Mouse (Mus musculus) hindbrain, postnatal 0 days (tissue): ENCODE measurements around the gene Glis1. TPM values are rescaled to one million over a fixed set of nuclear protein-coding genes. Genes with fewer than 3 reads are reported as not detected.

ENCODE experiments used
- ATAC-seq: fragments of 200-750 bp; cut with Nextera tagmentation; 2 replicates; pipeline ENCODE4 v1.8.0; 2017; ENCODE audit warnings: mild to moderate bottlenecking, moderate TSS enrichment, moderate library complexity
- DNase-seq: peaks from one replicate; pipeline ENCODE4 v3.0.0-alpha.2; 2015; ENCODE audit warnings: low spot score
- H3K27ac ChIP-seq: fragments of 300-500 bp; sonication (generic); 2 replicates; pipeline ENCODE4 v1.5.1; 2014; ENCODE audit warnings: mild to moderate bottlenecking
- H3K27me3 ChIP-seq: fragments of 300-500 bp; sonication (generic); 2 replicates; pipeline ENCODE4 v1.6.1; 2014; ENCODE audit warnings: low read length, mixed read lengths; ENCODE audit not compliant: insufficient read depth
- H3K36me3 ChIP-seq: fragments of 300-500 bp; sonication (generic); 2 replicates; pipeline ENCODE4 v1.6.1; 2014; ENCODE audit warnings: low read length, mixed read lengths; ENCODE audit not compliant: insufficient read depth
- H3K4me1 ChIP-seq: fragments of 300-500 bp; sonication (generic); 2 replicates; pipeline ENCODE4 v1.6.1; 2014; ENCODE audit warnings: antibody characterized with exemption, low read length, mixed read lengths; ENCODE audit not compliant: insufficient read depth
- H3K4me2 ChIP-seq: fragments of 300-500 bp; sonication (generic); 2 replicates; pipeline ENCODE4 v1.6.1; 2014; ENCODE audit warnings: low read depth, mild to moderate bottlenecking, low read length, moderate library complexity, mixed read lengths
- H3K4me3 ChIP-seq: fragments of 300-500 bp; sonication (generic); 2 replicates; pipeline ENCODE4 v1.5.1; 2014; ENCODE audit warnings: low read length
- H3K9ac ChIP-seq: fragments of 300-500 bp; sonication (generic); replicated peaks from 2 replicates; pipeline ENCODE4 v1.6.1; 2014; ENCODE audit warnings: mild to moderate bottlenecking, low read length, moderate library complexity, mixed read lengths
- H3K9me3 ChIP-seq: fragments of 300-500 bp; sonication (generic); 2 replicates; pipeline ENCODE4 v1.6.1; 2016; ENCODE audit warnings: low read length, mixed read lengths
- CTCF ChIP-seq: IDR thresholded peaks from 2 replicates; pipeline ENCODE4 v1.5.1; 2016; ENCODE audit warnings: antibody characterized with exemption, control low read depth, low read depth
- WGBS: fragments of 180-500 bp; shearing (Covaris S2); extraction: QIAGEN DNeasy Blood & Tissue Kit; methylation state at CpG from one replicate; pipeline ENCODE4 v1.1.7; 2014; 5-methylcytosine and 5-hydroxymethylcytosine counted together
- polyA plus RNA-seq: library from polyadenylated mRNA; unstranded; fragments of >200 nt; fragmentation: Nextera tagmentation; extraction: Ambion mirVana; gene quantifications from 2 replicates; pipeline ENCODE4 v1.2.1, GENCODE M21; 2015
- total RNA-seq: library from RNA; depleted of rRNA; stranded (reverse); fragments of >200 nt; gene quantifications from 2 replicates; pipeline ENCODE4 v1.2.3, GENCODE M21; 2014

Gene Glis1
- total and polyA plus RNA-seq, 2 experiments from 2014 or later = 4.1 to 11.9 TPM

GRCm38 (mm10) chr4:107449519-107449918, 15.1 kb downstream of the Glis1 start:
- H3K4me1 ChIP-seq = no peaks in the 10 kb centered on the region
- 78% methylated on average over 13 of the region's 13 CpGs for WGBS
- no peaks in the 10 kb centered on the region for H3K27me3 ChIP-seq
- DNase-seq = no peak
- H3K36me3 ChIP-seq = no peaks in the 10 kb centered on the region
- no peak for TF ChIP-seq CTCF
- no peak overlapping the region for H3K27ac ChIP-seq
- ATAC-seq = no peak
- H3K9ac ChIP-seq = no peak overlapping the region
- H3K4me3 ChIP-seq = no peak overlapping the region
- no peak overlapping the region for H3K4me2 ChIP-seq
- 0 out of 2 replicates have a peak, but pooled peaks cover 3% of the 10 kb centered on the region for H3K9me3 ChIP-seq

GRCm38 (mm10) chr4:107452266-107453015, 18.1 kb downstream of the Glis1 start:
- Histone ChIP-seq H3K27ac (no peak overlapping the region), H3K9me3 (no peaks in the 10 kb centered on the region), H3K4me3 (no peak overlapping the region), H3K9ac (no peak overlapping the region), H3K4me1 (no peaks in the 10 kb centered on the region), H3K27me3 (no peaks in the 10 kb centered on the region; the same call in 1 of the 2 replicates), H3K36me3 (no peaks in the 10 kb centered on the region), H3K4me2 (no peak overlapping the region)
- TF ChIP-seq CTCF = no peak; the same call in 1 of the 2 replicates
- DNase-seq (no peak), ATAC-seq (no peak)
- 77% methylated on average over 18 of the region's 18 CpGs for WGBS

GRCm38 (mm10) chr4:107453141-107453984, 19.0 kb downstream of the Glis1 start:
- ATAC-seq (peak; percentile 84), DNase-seq (peak; percentile 95)
- Histone ChIP-seq H3K9me3 (no peaks in the 10 kb centered on the region), H3K4me1 (no peaks in the 10 kb centered on the region), H3K9ac (no peak overlapping the region), H3K27ac (peak overlapping the region; percentile 32; the same call in 1 of the 2 replicates), H3K4me3 (no peak overlapping the region), H3K4me2 (no peak overlapping the region), H3K36me3 (no peaks in the 10 kb centered on the region), H3K27me3 (no peaks in the 10 kb centered on the region; the same call in 1 of the 2 replicates)
- WGBS = 56% methylated on average over 16 of the region's 16 CpGs
- TF ChIP-seq CTCF = peak; percentile 98

GRCm38 (mm10) chr4:107457602-107458001, 23.2 kb downstream of the Glis1 start:
- Histone ChIP-seq H3K27me3 (no peaks in the 10 kb centered on the region; the same call in 1 of the 2 replicates), H3K27ac (no peak overlapping the region), H3K4me1 (no peaks in the 10 kb centered on the region), H3K4me3 (no peak overlapping the region), H3K9ac (no peak overlapping the region), H3K4me2 (no peak overlapping the region), H3K36me3 (no peaks in the 10 kb centered on the region), H3K9me3 (no peaks in the 10 kb centered on the region)
- ATAC-seq = no peak
- 64% methylated on average over 12 of the region's 12 CpGs for WGBS
- DNase-seq = no peak
- no peak for TF ChIP-seq CTCF

GRCm38 (mm10) chr4:107458907-107459306, 24.5 kb downstream of the Glis1 start:
- no peaks in the 10 kb centered on the region; the same call in 1 of the 2 replicates for H3K27me3 ChIP-seq
- H3K9ac ChIP-seq = no peak overlapping the region
- DNase-seq = no peak
- no peak overlapping the region for H3K4me3 ChIP-seq
- no peak overlapping the region for H3K4me2 ChIP-seq
- no peaks in the 10 kb centered on the region for H3K36me3 ChIP-seq
- no peaks in the 10 kb centered on the region for H3K9me3 ChIP-seq
- TF ChIP-seq CTCF = no peak
- H3K27ac ChIP-seq = no peak overlapping the region
- H3K4me1 ChIP-seq = no peaks in the 10 kb centered on the region
- ATAC-seq = no peak
- WGBS = 87% methylated on average over 17 of the region's 17 CpGs

- DNase-seq (no peak), ATAC-seq (no peak)
- no peaks in the 10 kb centered on the region for H3K9me3 ChIP-seq
- H3K9ac ChIP-seq = no peak overlapping the region
- H3K27me3 ChIP-seq = no peaks in the 10 kb centered on the region; the same call in 1 of the 2 replicates
- H3K4me3 ChIP-seq = no peak overlapping the region
- no peaks in the 10 kb centered on the region for H3K4me1 ChIP-seq
- no peak for TF ChIP-seq CTCF
- 92% methylated on average over 2 of the region's 2 CpGs for WGBS
- no peak overlapping the region for H3K27ac ChIP-seq
- H3K36me3 ChIP-seq = no peaks in the 10 kb centered on the region
- no peak overlapping the region for H3K4me2 ChIP-seq
Observed at GRCm38 (mm10) chr4:107459461-107459860, 25.1 kb downstream of the Glis1 start.
